Mouse (Mus musculus): Measurements from ENCODE around the gene Phc2. TPM values are rescaled to one million over a fixed set of nuclear protein-coding genes. Genes with fewer than 3 reads are reported as not detected.

Phc2 gene
- polyA plus RNA-seq, 1 experiment from 2014 or later: 14.6 TPM

- 73% methylated on average over 22 of the region's 22 CpGs for WGBS (ENCODE audit: insufficient replicate concordance)
- no peaks in the 10 kb centered on the region for H3K27me3 ChIP-seq (ENCODE audit: insufficient read depth, low read length)
- H3K9me3 ChIP-seq (ENCODE audit: low read length): no peaks in the 10 kb centered on the region
- peaks cover 85% of the 10 kb centered on the region for H3K36me3 ChIP-seq (replicated peaks; ENCODE audit: insufficient read depth, low read length)
- H3K4me3 ChIP-seq (ENCODE audit: low read depth, low read length): no peak overlapping the region
- H3K27ac ChIP-seq (ENCODE audit: low read depth): no peak overlapping the region
- no peak for TF ChIP-seq EP300 (IDR thresholded peaks at IDR 0.05; ENCODE audit: low read depth)
- TF ChIP-seq CTCF (IDR thresholded peaks at IDR 0.05; ENCODE audit: low read depth): no peak
- no peak overlapping the region for H3K9ac ChIP-seq (replicated peaks)
- H3K4me1 ChIP-seq (ENCODE audit: insufficient read depth): no peaks in the 10 kb centered on the region
- no peak overlapping the region for H3K4me2 ChIP-seq (ENCODE audit: low read depth, low read length)
- ATAC-seq (peak; percentile 70), DNase-seq (peak; percentile 55)
Measured at GRCm38 (mm10) chr4:128747614-128748270, 93.2 kb downstream of the Phc2 start.

- H3K27me3 ChIP-seq (ENCODE audit: insufficient read depth, low read length): no peaks in the 10 kb centered on the region
- H3K4me3 ChIP-seq (ENCODE audit: low read depth, low read length): no peak overlapping the region
- 89% methylated on average over 7 of the region's 7 CpGs for WGBS (ENCODE audit: insufficient replicate concordance)
- H3K4me2 ChIP-seq (ENCODE audit: low read depth, low read length): no peak overlapping the region
- H3K27ac ChIP-seq (ENCODE audit: low read depth): no peak overlapping the region
- no peak for DNase-seq
- ATAC-seq: no peak
- no peaks in the 10 kb centered on the region for H3K9me3 ChIP-seq (ENCODE audit: low read length)
- H3K36me3 ChIP-seq (replicated peaks; ENCODE audit: insufficient read depth, low read length): peaks cover 86% of the 10 kb centered on the region
- H3K9ac ChIP-seq (replicated peaks): no peak overlapping the region
- no peak for TF ChIP-seq EP300 (IDR thresholded peaks at IDR 0.05; ENCODE audit: low read depth)
- TF ChIP-seq CTCF (IDR thresholded peaks at IDR 0.05; ENCODE audit: low read depth): no peak
- no peaks in the 10 kb centered on the region for H3K4me1 ChIP-seq (ENCODE audit: insufficient read depth)
Measured at GRCm38 (mm10) chr4:128748309-128748708, 93.8 kb downstream of the Phc2 start.

- Histone ChIP-seq H3K4me1 (ENCODE audit: insufficient read depth) (no peaks in the 10 kb centered on the region), H3K27ac (ENCODE audit: low read depth) (no peak overlapping the region), H3K4me3 (ENCODE audit: low read depth, low read length) (no peak overlapping the region), H3K4me2 (ENCODE audit: low read depth, low read length) (no peak overlapping the region), H3K9ac (replicated peaks) (no peak overlapping the region), H3K36me3 (replicated peaks; ENCODE audit: insufficient read depth, low read length) (peaks cover 64% of the 10 kb centered on the region), H3K9me3 (ENCODE audit: low read length) (no peaks in the 10 kb centered on the region), H3K27me3 (ENCODE audit: insufficient read depth, low read length) (no peaks in the 10 kb centered on the region)
- no peak for ATAC-seq
- DNase-seq: no peak
- TF ChIP-seq CTCF (IDR thresholded peaks at IDR 0.05; ENCODE audit: low read depth) (peak; percentile 49), EP300 (IDR thresholded peaks at IDR 0.05; ENCODE audit: low read depth) (no peak)
- WGBS (ENCODE audit: insufficient replicate concordance): 62% methylated on average over 5 of the region's 5 CpGs
Measured at GRCm38 (mm10) chr4:128751006-128751405, 96.5 kb downstream of the Phc2 start.

GRCm38 (mm10) chr4:128752031-128752757, 97.7 kb downstream of the Phc2 start:
- H3K4me2 ChIP-seq (ENCODE audit: low read depth, low read length): no peak overlapping the region
- no peak overlapping the region for H3K4me3 ChIP-seq (ENCODE audit: low read depth, low read length)
- no peaks in the 10 kb centered on the region for H3K4me1 ChIP-seq (ENCODE audit: insufficient read depth)
- H3K27me3 ChIP-seq (ENCODE audit: insufficient read depth, low read length): no peaks in the 10 kb centered on the region
- DNase-seq (no peak), ATAC-seq (no peak)
- TF ChIP-seq EP300 (IDR thresholded peaks at IDR 0.05; ENCODE audit: low read depth) (no peak), CTCF (IDR thresholded peaks at IDR 0.05; ENCODE audit: low read depth) (no peak)
- H3K36me3 ChIP-seq (replicated peaks; ENCODE audit: insufficient read depth, low read length): peaks cover 52% of the 10 kb centered on the region
- H3K27ac ChIP-seq (ENCODE audit: low read depth): no peak overlapping the region
- no peaks in the 10 kb centered on the region for H3K9me3 ChIP-seq (ENCODE audit: low read length)
- WGBS (ENCODE audit: insufficient replicate concordance): 84% methylated on average over 13 of the region's 13 CpGs
- no peak overlapping the region for H3K9ac ChIP-seq (replicated peaks)

- no peak overlapping the region for H3K4me2 ChIP-seq (ENCODE audit: low read depth, low read length)
- DNase-seq (no peak), ATAC-seq (no peak)
- peaks cover 38% of the 10 kb centered on the region for H3K36me3 ChIP-seq (replicated peaks; ENCODE audit: insufficient read depth, low read length)
- no peak overlapping the region for H3K27ac ChIP-seq (ENCODE audit: low read depth)
- no peaks in the 10 kb centered on the region for H3K27me3 ChIP-seq (ENCODE audit: insufficient read depth, low read length)
- H3K4me1 ChIP-seq (ENCODE audit: insufficient read depth): no peaks in the 10 kb centered on the region
- H3K9me3 ChIP-seq (ENCODE audit: low read length): no peaks in the 10 kb centered on the region
- no peak for TF ChIP-seq EP300 (IDR thresholded peaks at IDR 0.05; ENCODE audit: low read depth)
- TF ChIP-seq CTCF (IDR thresholded peaks at IDR 0.05; ENCODE audit: low read depth): no peak
- no peak overlapping the region for H3K9ac ChIP-seq (replicated peaks)
- no peak overlapping the region for H3K4me3 ChIP-seq (ENCODE audit: low read depth, low read length)
- WGBS (ENCODE audit: insufficient replicate concordance): 89% methylated on average over 7 of the region's 7 CpGs
Measured at GRCm38 (mm10) chr4:128753571-128753970, 99.1 kb downstream of the Phc2 start.

- Histone ChIP-seq H3K27me3 (ENCODE audit: insufficient read depth, low read length) (no peaks in the 10 kb centered on the region), H3K9ac (replicated peaks) (no peak within 1 kb of the TSS), H3K9me3 (ENCODE audit: low read length) (no peaks in the 10 kb centered on the region), H3K4me1 (ENCODE audit: insufficient read depth) (no peaks in the 10 kb centered on the region), H3K36me3 (replicated peaks; ENCODE audit: insufficient read depth, low read length) (peaks cover 28% of the 10 kb centered on the region), H3K4me2 (ENCODE audit: low read depth, low read length) (no peak within 1 kb of the TSS), H3K27ac (ENCODE audit: low read depth) (no peak within 1 kb of the TSS), H3K4me3 (ENCODE audit: low read depth, low read length) (no peak within 1 kb of the TSS)
- DNase-seq (no peak), ATAC-seq (no peak)
- no peak for TF ChIP-seq CTCF (IDR thresholded peaks at IDR 0.05; ENCODE audit: low read depth)
- no peak for TF ChIP-seq EP300 (IDR thresholded peaks at IDR 0.05; ENCODE audit: low read depth)
- 66% methylated on average over 3 of the region's 3 CpGs for WGBS (ENCODE audit: insufficient replicate concordance)
Measured at GRCm38 (mm10) chr4:128755064-128755463, 100.6 kb downstream of the Phc2 start, which contains the start of gene A3galt2. A3galt2 (plus strand) TSS chr4:128755364.
